Mouse (Mus musculus) intestine, embryonic 15.5 days (tissue): Measurements from ENCODE around the gene Fzd4. TPM values are rescaled to one million over a fixed set of nuclear protein-coding genes. Genes with fewer than 3 reads are reported as not detected.

Experiments
- ATAC-seq: fragments of 200-750 bp; cut with Nextera tagmentation; 2 replicates; pipeline ENCODE4 v1.8.0; 2017; ENCODE audit warnings: moderate TSS enrichment, moderate library complexity
- H3K27ac ChIP-seq: fragments of 300-500 bp; sonication (generic); 2 replicates; pipeline ENCODE4 v1.5.1; 2015; ENCODE audit warnings: mild to moderate bottlenecking, inconsistent platforms
- H3K27me3 ChIP-seq: fragments of 300-500 bp; sonication (generic); replicated peaks from 2 replicates; pipeline ENCODE4 v1.6.1; 2015; ENCODE audit warnings: inconsistent platforms
- H3K36me3 ChIP-seq: fragments of 300-500 bp; sonication (generic); 2 replicates; pipeline ENCODE4 v1.6.1; 2015; ENCODE audit warnings: inconsistent platforms
- H3K4me1 ChIP-seq: fragments of 300-500 bp; sonication (generic); replicated peaks from 2 replicates; pipeline ENCODE4 v1.6.1; 2015; ENCODE audit warnings: inconsistent platforms
- H3K4me2 ChIP-seq: fragments of 300-500 bp; sonication (generic); replicated peaks from 2 replicates; pipeline ENCODE4 v1.6.1; 2015; ENCODE audit warnings: mild to moderate bottlenecking, inconsistent platforms
- H3K4me3 ChIP-seq: fragments of 300-500 bp; sonication (generic); replicated peaks from 2 replicates; pipeline ENCODE4 v1.5.1; 2015; ENCODE audit warnings: inconsistent platforms
- H3K9ac ChIP-seq: fragments of 300-500 bp; sonication (generic); 2 replicates; pipeline ENCODE4 v1.6.1; 2015; ENCODE audit warnings: inconsistent platforms
- H3K9me3 ChIP-seq: fragments of 300-500 bp; sonication (generic); 2 replicates; pipeline ENCODE4 v1.6.1; 2016; ENCODE audit warnings: inconsistent platforms
- WGBS: fragments of 180-500 bp; shearing (Covaris S2); methylation state at CpG from one replicate; pipeline ENCODE4 v1.1.7; 2015; 5-methylcytosine and 5-hydroxymethylcytosine counted together
- polyA plus RNA-seq: library from polyadenylated mRNA; unstranded; fragments of >200 nt; fragmentation: Nextera tagmentation; extraction: Ambion mirVana; gene quantifications from 2 replicates; pipeline ENCODE4 v1.2.1, GENCODE M21; 2015

The Fzd4 gene
- polyA plus RNA-seq, result 9.1 and 9.5 TPM in 2 replicates

DNA sequence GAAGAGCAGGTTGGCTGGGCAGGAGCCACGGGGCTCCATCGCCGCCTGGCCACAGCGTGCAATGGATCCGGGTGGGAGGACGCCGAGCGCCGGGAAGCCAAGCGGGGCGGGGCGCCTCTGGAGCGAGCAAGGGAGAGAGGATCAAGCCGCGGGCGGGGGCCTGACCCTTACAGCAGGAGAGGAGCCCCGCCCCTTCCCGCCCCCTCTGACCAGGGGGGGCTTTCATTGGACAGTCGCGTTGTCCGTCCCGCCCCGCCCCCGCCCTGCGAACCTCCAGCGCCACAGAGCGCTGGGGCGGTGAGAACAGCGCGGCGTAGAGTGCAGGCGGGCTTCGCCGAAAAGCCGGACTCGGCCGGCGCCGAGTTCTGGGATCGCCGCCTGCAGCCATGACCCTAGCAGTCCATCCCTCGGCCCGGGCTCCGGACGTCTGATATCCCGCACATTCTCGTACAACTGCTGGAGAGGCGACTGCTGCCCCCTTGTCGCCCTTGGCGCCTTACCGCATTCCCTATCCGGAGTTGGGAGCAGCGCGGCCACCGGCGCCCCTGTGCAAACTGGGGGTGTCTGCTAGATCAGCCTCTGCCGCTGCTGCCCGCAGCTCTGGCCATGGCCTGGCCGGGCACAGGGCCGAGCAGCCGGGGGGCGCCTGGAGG is at the start of gene Fzd4, which contains the start of gene Tmem135:
Gene Fzd4 (plus strand): TSS at position 275 of the 653 bp plus-strand sequence.
Gene Tmem135 (minus strand): TSS at position 142 of the 653 bp plus-strand sequence.
- peaks cover 11% of the 10 kb centered on the region for H3K4me1 ChIP-seq

DNA sequence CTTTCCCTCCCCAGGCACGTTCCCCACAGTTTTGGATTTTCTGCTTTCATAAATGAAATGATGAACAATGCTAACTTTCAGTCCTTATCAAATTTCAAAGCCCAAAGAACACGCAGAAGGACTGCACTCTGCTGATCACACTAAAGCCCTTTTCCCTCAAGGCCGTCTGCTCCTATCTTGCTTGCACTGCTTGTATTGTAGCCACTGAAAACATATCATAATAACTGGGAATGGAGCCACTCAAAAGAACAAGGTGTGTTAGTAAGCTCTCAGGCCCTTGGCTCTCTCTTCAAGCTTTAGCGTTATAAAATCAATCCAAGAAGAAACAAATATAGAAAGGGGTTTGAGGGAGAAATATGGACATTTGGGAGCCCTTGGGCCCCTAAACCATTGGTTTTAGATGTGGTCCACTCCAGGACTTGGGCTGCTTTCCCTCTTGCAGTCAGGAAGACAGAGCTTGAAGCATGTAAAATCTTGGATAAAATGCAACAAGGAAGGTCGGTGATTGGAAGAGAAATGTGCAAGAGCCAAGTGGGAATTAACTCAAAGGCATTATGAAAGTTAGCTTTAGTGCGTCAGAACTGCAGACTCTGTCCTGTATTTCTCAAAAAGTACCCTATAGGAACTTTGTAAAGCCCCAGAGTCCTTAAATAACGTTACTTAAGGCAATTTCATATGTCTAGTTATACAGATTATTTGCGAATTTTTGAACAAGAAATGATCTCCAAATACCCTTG is 48.5 kb upstream of the Fzd4 start:
- H3K4me1 ChIP-seq, result 0 out of 2 replicates have a peak, but pooled peaks cover 3% of the 10 kb centered on the region
- H3K4me3 ChIP-seq, result no peak overlapping the region
- H3K4me2 ChIP-seq, result no peak overlapping the region
- no peak overlapping the region for H3K9ac ChIP-seq
- H3K36me3 ChIP-seq, result no peaks in the 10 kb centered on the region
- no peak for ATAC-seq
- H3K9me3 ChIP-seq, result no peaks in the 10 kb centered on the region
- H3K27me3 ChIP-seq, result no peaks in the 10 kb centered on the region
- H3K27ac ChIP-seq, result no peak overlapping the region
- 63% methylated on average over 8 of the region's 8 CpGs for WGBS

More for the DNA sequence above, at the start of gene Fzd4, which contains the start of gene Tmem135:
- Histone ChIP-seq H3K27ac (peak within 1 kb of the TSS; percentile 93), H3K4me3 (peak within 1 kb of the TSS; percentile 91), H3K9me3 (no peaks in the 10 kb centered on the region), H3K27me3 (no peaks in the 10 kb centered on the region), H3K4me2 (peak within 1 kb of the TSS; percentile 94), H3K36me3 (no peaks in the 10 kb centered on the region), H3K9ac (peak within 1 kb of the TSS; percentile 95)
- ATAC-seq, result peak; percentile 96
- WGBS, result under 1% methylated on average over 62 of the region's 62 CpGs

DNA sequence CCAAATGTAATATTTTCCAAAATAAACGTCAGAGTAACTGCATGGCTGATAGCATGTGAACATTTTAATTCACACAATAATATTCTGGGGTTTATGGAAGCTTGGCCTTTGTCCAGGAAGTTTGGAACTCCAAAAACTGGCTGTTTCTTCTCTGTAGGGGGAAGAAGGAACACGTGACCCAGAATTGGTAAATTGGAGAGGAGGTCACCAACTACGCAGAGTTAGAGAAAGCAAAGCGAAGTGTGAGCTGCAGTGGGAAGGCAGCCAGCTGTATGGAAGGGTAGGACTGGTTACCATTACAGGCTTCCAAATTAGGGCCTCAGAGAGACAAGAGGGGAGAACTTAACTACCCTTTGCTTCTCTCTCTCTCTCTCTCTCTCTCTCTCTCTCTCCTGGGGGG is 47.8 kb upstream of the Fzd4 start:
- Histone ChIP-seq H3K27me3 (no peaks in the 10 kb centered on the region), H3K4me2 (no peak overlapping the region), H3K36me3 (no peaks in the 10 kb centered on the region), H3K9me3 (no peaks in the 10 kb centered on the region), H3K4me1 (0 out of 2 replicates have a peak, but pooled peaks cover 3% of the 10 kb centered on the region), H3K4me3 (no peak overlapping the region), H3K27ac (no peak overlapping the region), H3K9ac (no peak overlapping the region)
- no peak for ATAC-seq
- 59% methylated on average over 4 of the region's 4 CpGs for WGBS

DNA sequence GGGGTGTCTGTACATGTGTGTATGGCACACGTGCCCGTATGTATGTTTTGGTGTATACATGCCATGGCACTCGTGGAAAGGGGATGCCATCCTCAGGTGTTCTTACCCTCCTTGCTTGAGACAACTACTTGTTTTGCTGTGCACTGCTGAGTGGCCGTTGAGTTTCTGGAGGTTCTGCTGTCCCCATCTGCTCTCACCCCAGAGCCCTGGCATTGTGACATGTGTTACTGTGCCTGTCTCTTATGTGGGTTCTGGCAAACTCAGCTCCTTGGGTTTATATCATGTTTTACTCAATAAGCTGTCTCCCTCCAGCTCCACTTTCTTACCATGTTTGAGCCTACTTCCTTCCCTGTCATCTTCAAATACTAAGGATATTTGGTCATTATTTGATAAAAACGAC is 40.2 kb upstream of the Fzd4 start:
- H3K27ac ChIP-seq, result no peak overlapping the region
- no peaks in the 10 kb centered on the region for H3K9me3 ChIP-seq
- no peak overlapping the region for H3K9ac ChIP-seq
- 90% methylated on average over 5 of the region's 5 CpGs for WGBS
- H3K4me2 ChIP-seq, result no peak overlapping the region
- no peak for ATAC-seq
- no peaks in the 10 kb centered on the region for H3K36me3 ChIP-seq
- peaks cover 7% of the 10 kb centered on the region; the same call in 1 of the 2 replicates for H3K4me1 ChIP-seq
- H3K27me3 ChIP-seq, result no peaks in the 10 kb centered on the region
- H3K4me3 ChIP-seq, result no peak overlapping the region

DNA sequence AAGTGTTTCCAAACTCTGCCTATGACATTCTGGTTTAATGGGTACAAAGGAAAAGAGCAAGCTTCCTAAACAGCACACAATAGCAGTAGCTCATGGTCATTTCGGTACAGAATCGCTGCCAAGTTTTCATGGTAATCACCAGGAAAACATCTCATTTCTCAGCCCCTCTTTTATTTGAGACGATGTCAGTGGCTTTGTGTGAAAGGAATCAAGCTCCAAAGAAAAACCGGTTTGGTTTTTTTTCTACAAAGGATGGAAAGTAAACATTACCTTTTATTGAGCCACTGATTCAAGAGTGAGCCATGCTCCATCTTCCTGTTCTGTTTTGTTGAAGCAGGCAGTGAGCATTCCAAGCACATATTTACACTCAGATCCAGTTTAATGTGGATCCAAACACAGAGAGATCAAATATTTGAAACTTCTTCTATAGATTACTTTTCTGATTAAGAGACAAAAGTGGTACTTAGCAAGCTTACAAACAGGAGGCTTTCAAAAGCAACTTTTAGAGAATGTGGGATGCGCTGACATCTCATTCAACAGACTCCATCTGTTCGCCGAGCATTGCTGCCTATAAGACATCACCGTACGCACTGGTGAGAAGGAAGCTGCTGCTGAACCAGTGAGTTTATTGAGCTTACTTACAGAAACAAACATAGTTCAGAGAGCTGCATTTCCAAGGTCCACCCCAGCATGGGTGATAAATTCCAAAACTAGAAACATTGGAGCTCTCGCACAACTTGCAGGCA is 38.8 kb upstream of the Fzd4 start:
- WGBS, result 41% methylated on average over 10 of the region's 10 CpGs
- Histone ChIP-seq H3K9ac (no peak overlapping the region), H3K4me1 (peaks cover 7% of the 10 kb centered on the region; the same call in 1 of the 2 replicates), H3K4me2 (no peak overlapping the region), H3K27me3 (no peaks in the 10 kb centered on the region), H3K9me3 (no peaks in the 10 kb centered on the region), H3K27ac (no peak overlapping the region), H3K36me3 (no peaks in the 10 kb centered on the region), H3K4me3 (no peak overlapping the region)
- peak; percentile 39; the same call in 1 of the 2 replicates for ATAC-seq

DNA sequence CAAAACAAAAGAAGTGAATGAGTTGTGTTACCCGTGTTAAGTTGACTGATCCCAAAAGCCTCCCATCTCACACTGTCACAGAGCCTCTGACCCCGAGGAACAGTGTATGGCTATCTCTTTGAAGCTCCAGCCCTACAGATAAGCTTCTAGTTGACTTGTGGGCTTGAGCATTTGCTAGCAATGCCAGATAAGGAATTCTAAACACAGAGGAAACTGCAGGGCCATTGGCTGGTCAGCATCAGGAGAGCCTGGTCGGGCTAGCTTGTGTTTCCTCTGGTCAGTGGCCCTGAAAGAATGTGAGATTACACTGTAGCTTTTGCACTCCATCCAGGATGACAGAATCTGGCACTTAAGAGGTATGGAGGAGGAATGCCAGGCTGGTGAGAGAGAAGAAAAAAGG is 36.5 kb upstream of the Fzd4 start:
- Histone ChIP-seq H3K4me3 (no peak overlapping the region), H3K4me1 (peaks cover 10% of the 10 kb centered on the region; the same call in 1 of the 2 replicates), H3K27ac (no peak overlapping the region), H3K4me2 (no peak overlapping the region), H3K27me3 (no peaks in the 10 kb centered on the region), H3K9me3 (no peaks in the 10 kb centered on the region), H3K9ac (no peak overlapping the region), H3K36me3 (no peaks in the 10 kb centered on the region)
- WGBS, result 40% methylated on average over 3 of the region's 3 CpGs
- ATAC-seq, result no peak

DNA sequence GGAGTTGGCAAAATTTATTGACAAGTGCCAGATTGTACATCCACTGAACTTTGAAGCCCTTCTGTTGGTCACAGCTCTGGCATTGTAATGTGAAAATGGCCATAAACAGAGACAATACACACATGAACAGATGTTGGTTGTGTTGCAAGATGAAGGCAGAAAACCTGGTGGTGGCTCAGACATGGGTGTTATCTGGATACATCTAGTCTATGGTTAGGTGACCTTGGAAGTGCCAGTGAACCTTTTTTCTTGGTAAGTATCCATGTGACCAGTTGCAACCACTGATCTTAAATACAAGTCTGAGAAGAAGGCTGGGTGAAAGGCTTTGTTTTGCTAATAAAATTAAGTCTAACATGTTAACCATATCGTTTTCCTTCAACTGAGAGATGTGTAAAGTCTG is 34.1 kb upstream of the Fzd4 start:
- WGBS, result 80% methylated on average over 1 of the region's 1 CpGs
- Histone ChIP-seq H3K27ac (no peak overlapping the region), H3K4me1 (peaks cover 9% of the 10 kb centered on the region; the same call in 1 of the 2 replicates), H3K4me3 (no peak overlapping the region), H3K27me3 (no peaks in the 10 kb centered on the region), H3K9me3 (no peaks in the 10 kb centered on the region), H3K4me2 (no peak overlapping the region), H3K9ac (no peak overlapping the region), H3K36me3 (no peaks in the 10 kb centered on the region)
- ATAC-seq, result no peak

DNA sequence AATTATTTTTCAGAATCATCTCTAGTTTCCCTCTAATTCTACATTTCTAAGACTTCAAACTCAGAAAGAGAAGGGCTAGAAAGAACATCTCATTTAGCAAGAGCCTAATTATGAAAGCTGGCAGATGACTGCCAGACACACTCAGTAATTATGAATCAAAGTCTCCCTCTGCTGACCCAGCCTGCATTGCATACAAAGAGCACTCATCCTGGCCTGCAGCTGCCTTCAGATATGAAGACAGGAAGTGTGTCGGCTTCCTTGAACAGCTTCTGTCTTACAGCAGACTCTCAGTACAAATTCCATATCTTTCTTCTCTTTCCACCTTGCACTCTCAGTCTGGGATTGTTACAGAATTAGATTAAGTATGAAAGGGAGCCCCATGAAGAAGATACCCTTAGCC is 33.2 kb upstream of the Fzd4 start:
- Histone ChIP-seq H3K4me2 (no peak overlapping the region), H3K9me3 (no peaks in the 10 kb centered on the region), H3K4me1 (peaks cover 2% of the 10 kb centered on the region; the same call in 1 of the 2 replicates), H3K36me3 (no peaks in the 10 kb centered on the region), H3K27me3 (no peaks in the 10 kb centered on the region), H3K9ac (no peak overlapping the region), H3K27ac (no peak overlapping the region), H3K4me3 (no peak overlapping the region)
- WGBS, result 3% methylated on average over 1 of the region's 1 CpGs
- peak; percentile 92 for ATAC-seq

DNA sequence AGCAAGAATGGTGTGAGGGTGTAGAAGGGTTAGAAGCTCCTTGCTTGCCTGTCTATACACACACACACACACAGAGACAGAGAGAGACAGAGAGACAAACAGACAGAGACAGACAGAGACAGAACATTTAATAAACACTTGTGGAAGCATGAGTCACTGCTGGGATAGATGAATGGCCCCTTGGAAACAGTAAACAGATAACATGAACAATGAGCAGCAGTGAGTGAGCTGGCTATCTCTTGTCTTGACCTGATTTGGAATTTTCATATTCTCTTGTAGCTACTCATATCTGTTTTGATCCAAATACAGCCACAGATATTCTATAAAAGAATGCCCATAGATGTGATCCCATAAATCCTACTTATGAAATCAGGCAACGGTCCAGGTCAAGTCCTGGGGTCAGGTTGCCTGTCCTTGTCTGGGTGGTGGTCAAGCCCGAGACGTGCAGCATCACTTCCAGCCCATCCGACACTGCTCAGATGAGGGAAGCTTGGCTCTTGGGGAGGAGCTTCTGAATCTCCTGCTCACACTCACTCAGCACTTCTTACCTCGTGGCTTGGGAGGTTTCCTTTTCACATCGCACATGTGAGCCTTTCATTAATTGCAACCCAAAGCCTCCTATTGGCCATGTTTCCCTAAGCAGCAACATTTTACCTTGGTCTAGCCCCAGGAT is 32.4 kb upstream of the Fzd4 start:
- ATAC-seq, result peak; percentile 34; the same call in 1 of the 2 replicates

DNA sequence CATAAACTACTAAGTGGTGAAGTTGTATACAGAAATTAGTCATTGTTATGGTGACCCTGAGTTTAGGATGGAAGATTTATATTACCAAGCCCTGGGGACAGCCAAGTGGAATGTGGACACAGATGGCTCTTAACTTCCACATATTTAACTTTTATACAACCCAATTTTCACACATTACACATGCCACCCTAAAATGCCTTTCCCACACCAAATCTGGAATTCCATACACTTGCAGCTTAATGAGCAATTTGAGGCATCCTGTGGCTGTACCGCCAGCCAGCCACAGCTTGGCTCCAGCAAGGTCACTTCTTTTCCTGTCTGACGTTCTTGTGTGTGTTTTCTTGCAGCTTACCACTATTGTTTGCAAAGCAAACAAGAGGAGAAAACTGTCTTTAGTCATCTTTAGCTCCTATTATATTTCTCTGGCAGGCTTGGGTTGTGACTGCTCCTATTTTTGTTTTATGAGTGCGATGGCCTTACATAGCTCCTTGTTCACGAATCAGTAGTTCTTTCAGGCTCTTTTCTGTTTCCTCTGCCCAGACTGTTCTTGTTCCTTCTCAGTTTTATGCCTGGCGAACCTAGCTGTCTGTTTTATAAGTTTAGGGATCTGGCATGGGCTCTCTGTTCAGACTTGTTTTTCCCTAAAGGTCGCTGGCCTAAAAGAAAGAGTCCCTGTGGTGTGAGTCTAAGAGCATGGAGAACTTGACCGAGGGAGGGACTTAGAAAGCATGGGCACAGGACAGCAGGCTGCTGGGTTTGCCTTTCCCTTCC is 23.0 kb upstream of the Fzd4 start:
- H3K9ac ChIP-seq, result no peak overlapping the region
- H3K27ac ChIP-seq, result peak overlapping the region; percentile 48; the same call in 1 of the 2 replicates
- 36% methylated on average over 7 of the region's 7 CpGs for WGBS
- no peak overlapping the region for H3K4me3 ChIP-seq
- no peaks in the 10 kb centered on the region for H3K27me3 ChIP-seq
- ATAC-seq, result no peak; the same call in 1 of the 2 replicates
- peaks cover 3% of the 10 kb centered on the region; the same call in 1 of the 2 replicates for H3K4me1 ChIP-seq
- no peaks in the 10 kb centered on the region for H3K36me3 ChIP-seq
- H3K4me2 ChIP-seq, result no peak overlapping the region
- H3K9me3 ChIP-seq, result no peaks in the 10 kb centered on the region

More for the DNA sequence above, 32.4 kb upstream of the Fzd4 start:
- Histone ChIP-seq H3K9me3 (no peaks in the 10 kb centered on the region), H3K36me3 (no peaks in the 10 kb centered on the region), H3K27me3 (no peaks in the 10 kb centered on the region), H3K4me2 (no peak overlapping the region), H3K9ac (no peak overlapping the region), H3K4me3 (no peak overlapping the region), H3K4me1 (peaks cover 2% of the 10 kb centered on the region; the same call in 1 of the 2 replicates), H3K27ac (no peak overlapping the region)
- WGBS, result 66% methylated on average over 6 of the region's 6 CpGs

DNA sequence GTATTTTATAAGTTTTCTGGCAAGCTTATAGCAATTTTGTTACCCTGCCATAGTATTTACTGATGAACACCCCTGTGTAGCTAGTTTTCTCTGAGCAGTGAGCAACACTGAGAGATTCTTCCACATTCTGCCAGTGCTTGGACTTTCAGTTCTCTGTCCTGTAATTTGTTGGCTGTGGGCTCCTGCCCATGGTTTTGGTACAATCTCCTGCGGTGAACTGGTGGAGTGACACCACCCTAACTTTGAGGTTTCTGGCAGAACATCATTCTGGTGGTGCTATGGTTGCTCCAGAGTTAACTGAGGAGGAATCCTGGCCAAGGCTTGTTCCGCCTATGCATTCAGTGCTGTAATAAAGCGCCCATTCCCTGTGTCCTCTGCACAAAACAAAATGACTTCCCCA is 21.3 kb upstream of the Fzd4 start:
- no peak for ATAC-seq
- no peak overlapping the region for H3K4me3 ChIP-seq
- no peaks in the 10 kb centered on the region for H3K9me3 ChIP-seq
- H3K4me1 ChIP-seq, result peaks cover 13% of the 10 kb centered on the region
- 90% methylated on average over 3 of the region's 3 CpGs for WGBS
- H3K9ac ChIP-seq, result no peak overlapping the region
- H3K27me3 ChIP-seq, result no peaks in the 10 kb centered on the region
- H3K4me2 ChIP-seq, result no peak overlapping the region
- no peak overlapping the region for H3K27ac ChIP-seq
- H3K36me3 ChIP-seq, result no peaks in the 10 kb centered on the region
